Mouse (Mus musculus): ENCODE data around the gene Col26a1.

DNA sequence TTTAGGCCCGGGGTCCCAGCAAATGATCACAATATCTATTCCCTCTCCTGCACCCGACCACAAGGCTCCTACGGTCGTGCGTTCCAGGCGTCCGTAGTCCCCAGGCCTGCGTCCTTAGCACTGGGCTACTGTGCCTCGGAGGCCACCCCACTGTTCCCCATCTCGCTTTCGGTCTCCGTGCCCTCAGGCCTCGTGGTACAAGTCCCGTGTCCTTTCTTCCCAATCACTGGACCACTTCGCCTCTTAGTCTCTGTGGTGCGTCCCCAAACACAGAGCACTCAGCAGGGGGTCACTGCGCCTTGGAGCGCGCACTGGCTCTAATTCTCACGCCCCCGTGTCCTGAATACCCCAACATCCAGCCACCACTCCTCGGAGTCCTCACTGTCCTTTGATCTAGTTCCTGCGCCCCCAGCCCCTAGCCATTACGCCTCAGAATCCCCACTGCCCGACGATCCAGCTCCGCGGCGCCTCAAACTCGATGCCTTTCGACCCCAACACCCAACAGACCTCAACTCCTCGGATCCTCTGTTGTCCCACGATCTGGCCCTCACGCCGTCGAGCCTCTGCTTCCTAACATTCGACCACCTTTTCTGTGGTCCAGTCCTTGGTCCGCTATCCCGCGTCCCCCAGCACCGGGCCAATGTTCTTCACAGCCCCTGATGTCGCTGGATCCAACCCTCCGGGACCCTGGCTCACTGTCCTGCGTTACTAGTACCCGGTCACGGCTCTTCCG lies 788 bp downstream of the Col26a1 start:
- no peak for TF ChIP-seq GATA1 (IDR thresholded peaks at IDR 0.05; ENCODE audit: low read length)
- no peak for TF ChIP-seq TAL1 (IDR thresholded peaks at IDR 0.05; ENCODE audit: low read length)
